Mouse (Mus musculus): ENCODE measurements around the gene Bcl7a.

GRCm38 (mm10) chr5:123307630-123308282 is 35.9 kb upstream of the Bcl7a start:
- no peak for TF ChIP-seq CTCF (IDR thresholded peaks at IDR 0.05; ENCODE audit: borderline replicate concordance, extremely low read depth, insufficient read depth, insufficient read length)
- TF ChIP-seq POLR2A (IDR thresholded peaks at IDR 0.05; ENCODE audit: borderline replicate concordance, extremely low read depth, insufficient read depth, insufficient read length, poor library complexity, severe bottlenecking), result no peak

Measured in brain, embryonic 14.5 days (tissue).